Mouse (Mus musculus) CD4-positive, CD25-positive, alpha-beta regulatory T cell (primary cell): ENCODE measurements around the gene Ckmt1. TPM values are rescaled to one million over a fixed set of nuclear protein-coding genes. Genes with fewer than 3 reads are reported as not detected.

Experiments used
- polyA plus RNA-seq: library from polyadenylated mRNA; unstranded; fragments of 100-300 nt; shearing (Covaris generic); gene quantifications from one replicate; pipeline ENCODE4 v1.2.1, GENCODE M21; 2017

The Ckmt1 gene
- not detected for polyA plus RNA-seq

GRCm38 (mm10) chr2:121357494-121357893 is at the start of gene Ckmt1:
TSS of gene Ckmt1 (plus strand) at chr2:121357714.

GRCm38 (mm10) chr2:121354820-121355592 is 2.5 kb upstream of the Ckmt1 start, which contains the start of gene Ppip5k1:
TSS of gene Ppip5k1 (minus strand) at chr2:121355396.

GRCm38 (mm10) chr2:121386961-121387575 is 29.6 kb downstream of the Ckmt1 start, which contains the start of gene Strc:
TSS of gene Strc (minus strand) at chr2:121387168.

Other genes with a start within 250 kb of the Ckmt1 start
- not detected for gene Tgm7, start 247.9 kb upstream of the Ckmt1 start, polyA plus RNA-seq
- gene Adal, start 217.3 kb upstream of the Ckmt1 start, polyA plus RNA-seq: 17.9 TPM
- gene Lcmt2, start 217.1 kb upstream of the Ckmt1 start, polyA plus RNA-seq: 24.0 TPM
- 113 TPM for gene Tubgcp4, start 187.1 kb upstream of the Ckmt1 start, polyA plus RNA-seq
- 54.7 TPM for gene Zscan29, start 186.6 kb upstream of the Ckmt1 start, polyA plus RNA-seq
- gene Trp53bp1, start 86.3 kb upstream of the Ckmt1 start, polyA plus RNA-seq: 49.5 TPM
- not detected for gene Map1a, start 68.1 kb upstream of the Ckmt1 start, polyA plus RNA-seq
- gene Ppip5k1, start 2.3 kb upstream of the Ckmt1 start, polyA plus RNA-seq: 10.8 TPM
- gene Strc, start 29.5 kb downstream of the Ckmt1 start, polyA plus RNA-seq: 0.13 TPM
- gene Pdia3, start 56.1 kb downstream of the Ckmt1 start, polyA plus RNA-seq: 673 TPM
- gene Catsper2, start 56.1 kb downstream of the Ckmt1 start, polyA plus RNA-seq: 3.7 TPM
- 0.77 TPM for gene Ell3, start 86.6 kb downstream of the Ckmt1 start, polyA plus RNA-seq
- gene Serf2, start 91.5 kb downstream of the Ckmt1 start, polyA plus RNA-seq: 459 TPM
- gene Hypk, start 95.6 kb downstream of the Ckmt1 start, polyA plus RNA-seq: 180 TPM
- 0.18 TPM for gene Serinc4, start 99.1 kb downstream of the Ckmt1 start, polyA plus RNA-seq
- gene Mfap1b, start 116.4 kb downstream of the Ckmt1 start, polyA plus RNA-seq: 82.7 TPM
- gene Mfap1a, start 149.0 kb downstream of the Ckmt1 start, polyA plus RNA-seq: 31.2 TPM
- 6.4 TPM for gene Wdr76, start 149.0 kb downstream of the Ckmt1 start, polyA plus RNA-seq